Mouse (Mus musculus) c-Kit-negative CD71-positive TER-119-positive erythroid progenitor cells, embryonic 14.5 days (primary cell): ENCODE measurements at regions not wholly inside any gene's neighbourhood (a gene's known extent, or its start where the extent isn't known, plus 50 kb on each side); places are given as distances from the start of the nearest gene placed in this dataset.
A peak's percentile ranks its signal among the peaks of the same experiment; 100 is the strongest.

ENCODE experiments used
- DNase-seq: peaks from one replicate; pipeline ENCODE4 v3.0.0-alpha.2; 2013; ENCODE audit warnings: low read depth, low spot score

DNA sequence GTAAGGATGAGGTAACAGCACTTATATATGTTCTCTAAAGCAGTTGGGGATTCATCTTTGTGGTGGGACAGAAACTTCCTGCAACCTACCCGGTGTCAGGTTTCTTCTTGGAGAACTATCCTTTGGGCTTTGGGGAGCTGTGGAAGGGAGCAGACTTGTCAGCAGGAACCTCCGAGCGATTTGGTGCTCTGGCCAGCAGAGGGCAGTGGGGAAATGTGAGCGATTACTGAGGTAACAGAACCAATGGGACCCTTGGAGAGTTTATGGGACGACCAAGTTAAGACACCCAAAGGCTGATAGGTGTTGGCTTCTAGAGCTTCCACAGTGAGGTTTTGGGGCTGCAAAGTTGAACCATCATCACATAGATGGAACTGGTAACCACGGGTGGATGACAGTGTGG, 160.6 kb upstream of the Kif2a start:
- no peak for DNase-seq

DNA sequence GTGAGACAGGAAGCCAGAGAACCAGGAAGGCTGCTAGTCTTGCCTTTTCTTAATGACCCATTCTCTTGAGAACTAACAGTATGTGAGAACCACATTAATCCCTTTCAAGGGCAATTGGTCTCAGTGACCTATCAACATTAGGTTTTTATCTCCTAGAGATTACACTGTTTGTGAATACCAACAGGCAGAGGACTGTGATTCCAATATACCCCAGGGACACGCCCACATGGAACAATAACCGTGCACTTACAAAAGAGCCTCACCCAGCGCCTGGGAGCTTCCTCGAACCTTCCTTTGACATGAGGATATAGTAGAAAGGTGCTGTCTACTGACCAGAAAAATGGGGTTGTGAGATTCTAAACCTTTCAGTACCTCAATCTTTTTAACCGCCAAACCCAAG, 157.6 kb upstream of the Kif2a start:
- no peak for DNase-seq

DNA sequence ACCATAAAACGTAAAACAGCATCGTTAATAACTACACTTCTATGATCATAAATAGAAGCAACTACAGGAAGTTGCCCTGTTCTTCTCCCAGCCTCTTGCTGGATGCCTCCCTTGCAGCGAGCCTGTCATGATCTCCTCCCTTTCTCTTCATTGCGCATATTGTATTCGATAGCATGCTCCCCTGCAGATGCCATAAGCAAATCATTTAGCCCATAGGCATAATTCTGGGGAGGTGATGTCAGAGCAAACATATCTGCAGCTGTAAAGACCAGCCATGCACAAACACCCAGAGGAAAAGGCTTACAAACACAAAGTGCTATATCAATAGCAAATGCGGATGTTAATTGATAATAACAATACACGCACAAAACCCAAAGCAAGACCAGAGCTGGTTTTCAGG, 155.7 kb upstream of the Kif2a start:
- DNase-seq = no peak

DNA sequence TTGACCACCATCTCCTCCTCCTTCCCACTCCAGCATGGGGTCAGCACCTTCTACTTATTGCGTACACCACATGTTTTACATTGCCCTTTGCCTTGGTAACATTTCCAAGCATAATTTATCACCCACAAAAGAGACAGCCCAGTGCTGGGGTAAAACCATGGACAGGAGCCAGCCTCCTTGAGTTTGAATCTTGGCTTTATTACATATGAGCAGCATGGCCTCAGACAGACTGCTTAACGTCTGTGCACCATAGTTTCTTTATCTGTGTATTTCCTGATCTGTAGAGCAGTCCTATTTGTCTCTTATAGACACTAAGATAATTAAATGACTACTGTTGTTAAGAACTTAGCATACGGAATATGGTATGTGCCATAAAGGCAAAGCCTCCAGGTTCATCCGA, 154.0 kb upstream of the Kif2a start:
- no peak for DNase-seq

DNA sequence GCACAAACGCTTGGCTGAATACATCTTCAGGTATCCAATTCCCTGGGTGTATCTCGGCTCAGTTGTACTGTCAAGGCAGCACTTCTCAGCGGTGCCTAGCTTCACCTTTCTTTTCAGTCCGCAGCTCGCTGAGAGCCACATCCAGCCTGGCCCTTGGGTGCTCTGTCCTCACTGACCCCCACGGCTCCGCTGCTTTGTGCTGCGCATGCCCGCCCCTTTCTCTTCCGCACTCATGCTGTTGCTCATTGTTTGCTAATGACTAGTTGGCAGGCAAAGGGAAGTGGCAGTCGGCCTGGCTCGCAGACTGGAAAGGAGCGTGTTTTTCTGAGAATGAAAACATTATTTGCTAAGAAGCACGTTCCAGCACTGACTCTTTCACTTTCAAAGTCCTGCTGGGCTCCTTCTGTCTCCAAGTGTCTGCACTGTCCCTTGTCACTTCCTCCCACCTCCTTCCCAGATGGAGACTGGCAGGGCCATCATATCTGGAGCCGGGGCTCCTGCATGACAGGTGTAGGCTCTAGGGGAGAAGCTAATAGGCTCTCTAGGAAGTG, 146.7 kb upstream of the Kif2a start:
- DNase-seq = no peak

DNA sequence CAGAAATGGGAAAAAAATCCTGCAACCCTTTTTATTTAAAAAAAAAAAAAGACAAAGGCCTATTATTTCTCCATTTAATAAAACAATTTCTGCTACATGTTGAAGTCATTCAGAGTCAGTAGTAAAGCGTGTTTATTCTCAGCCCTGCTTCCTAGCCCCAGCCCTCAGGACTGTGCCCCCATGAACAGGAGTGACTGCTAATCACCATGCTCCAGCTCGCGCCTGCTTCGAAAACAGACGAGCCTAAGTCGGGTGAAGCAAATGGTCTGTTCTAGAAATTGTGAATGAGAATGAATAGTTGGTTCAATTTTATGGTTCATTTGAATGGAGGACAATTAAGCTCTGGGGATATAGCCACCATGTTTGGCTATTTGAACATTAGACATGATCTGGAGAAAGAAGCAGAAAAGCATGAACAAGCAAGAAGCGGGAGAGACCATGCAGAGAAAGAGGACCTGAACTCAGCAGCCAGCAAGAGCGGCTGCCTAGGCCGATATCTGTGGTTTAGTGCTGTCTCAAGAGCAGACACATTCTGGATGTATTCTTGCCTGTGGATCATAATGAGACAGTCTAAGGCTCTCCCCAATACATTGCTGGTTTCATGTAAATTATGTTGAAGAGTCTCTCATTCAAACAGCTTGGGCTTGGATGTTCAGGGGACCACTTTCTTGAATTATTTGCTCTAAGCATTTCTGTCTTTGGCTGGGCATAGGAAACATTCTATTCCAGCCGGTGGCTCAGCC, 146.1 kb upstream of the Kif2a start:
- no peak for DNase-seq

DNA sequence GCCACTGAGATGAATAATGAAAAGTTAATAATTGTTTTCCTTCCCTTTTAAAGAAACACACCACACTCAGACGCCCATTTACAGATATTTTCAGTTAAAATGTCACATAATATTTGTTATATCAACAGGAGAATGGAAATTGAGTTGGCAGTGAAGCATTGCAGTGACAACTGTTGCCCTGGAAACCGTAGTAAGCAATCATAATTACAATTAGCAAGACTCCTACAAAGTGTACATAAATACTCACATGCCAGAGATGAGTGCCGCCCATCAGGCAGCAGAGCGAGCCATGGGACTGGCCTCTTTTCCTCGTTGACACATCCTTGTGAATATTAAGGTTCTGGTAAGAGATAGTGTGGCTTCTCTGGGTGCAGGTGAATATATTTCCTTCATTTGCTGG, 129.6 kb upstream of the Kif2a start:
- no peak for DNase-seq

DNA sequence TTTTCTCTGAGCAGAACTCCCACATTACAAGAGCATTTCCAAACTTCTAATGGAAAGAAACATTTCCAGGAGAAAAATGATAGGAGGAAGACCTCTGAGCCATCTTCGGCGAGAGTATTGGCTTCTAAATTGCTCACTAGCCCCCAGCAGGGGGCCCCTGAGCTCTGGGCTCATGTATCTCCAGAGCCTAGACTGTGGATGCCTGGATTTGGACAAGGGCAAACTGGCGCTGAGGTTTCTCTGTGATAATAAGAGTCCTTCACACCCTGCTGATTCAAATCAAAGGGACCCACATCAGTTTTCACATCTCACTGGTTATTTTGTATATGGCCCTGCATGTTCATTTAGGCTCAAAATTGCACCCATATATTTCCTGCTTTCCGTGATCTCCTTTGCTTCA, 119.3 kb upstream of the Kif2a start:
- no peak for DNase-seq

DNA sequence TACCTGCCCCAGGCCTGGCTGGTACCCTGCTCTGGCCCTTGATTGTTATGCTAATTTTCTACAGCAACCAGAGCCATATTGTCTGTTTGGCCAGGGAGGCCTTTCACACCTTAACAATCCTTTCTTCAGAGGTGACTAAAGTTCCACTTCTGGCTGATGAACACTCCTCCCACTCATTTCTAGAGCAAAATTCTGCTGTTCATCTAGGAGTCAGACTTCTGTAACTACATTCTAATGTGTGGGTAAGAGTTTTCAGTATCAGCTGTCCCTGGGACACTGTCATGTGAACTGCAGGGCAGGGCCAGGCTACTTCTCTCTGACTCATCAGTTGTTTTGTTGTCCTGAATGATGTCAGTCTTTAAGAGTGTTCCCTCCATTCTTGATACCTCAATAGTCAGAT, 112.2 kb upstream of the Kif2a start:
- no peak for DNase-seq

DNA sequence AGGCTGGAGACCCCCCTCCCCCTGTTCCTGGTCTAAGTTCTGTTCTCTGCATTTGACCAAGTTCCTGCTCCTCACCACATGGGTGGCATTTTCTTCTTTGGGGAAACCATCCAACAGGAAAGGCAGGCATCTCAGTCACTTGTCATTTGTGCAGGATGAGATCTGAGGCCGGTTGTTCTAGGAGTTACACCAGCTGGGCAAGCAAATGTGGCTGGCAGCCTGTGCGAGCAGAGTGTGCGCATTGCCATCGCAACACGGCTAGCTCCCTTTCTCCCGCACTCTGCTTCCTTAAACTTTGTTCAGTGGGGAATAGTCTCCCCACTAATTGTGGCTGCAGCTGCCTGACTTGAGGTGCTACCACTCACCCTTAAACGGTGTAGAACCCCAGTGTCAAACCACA, 104.7 kb upstream of the Kif2a start:
- DNase-seq = no peak

DNA sequence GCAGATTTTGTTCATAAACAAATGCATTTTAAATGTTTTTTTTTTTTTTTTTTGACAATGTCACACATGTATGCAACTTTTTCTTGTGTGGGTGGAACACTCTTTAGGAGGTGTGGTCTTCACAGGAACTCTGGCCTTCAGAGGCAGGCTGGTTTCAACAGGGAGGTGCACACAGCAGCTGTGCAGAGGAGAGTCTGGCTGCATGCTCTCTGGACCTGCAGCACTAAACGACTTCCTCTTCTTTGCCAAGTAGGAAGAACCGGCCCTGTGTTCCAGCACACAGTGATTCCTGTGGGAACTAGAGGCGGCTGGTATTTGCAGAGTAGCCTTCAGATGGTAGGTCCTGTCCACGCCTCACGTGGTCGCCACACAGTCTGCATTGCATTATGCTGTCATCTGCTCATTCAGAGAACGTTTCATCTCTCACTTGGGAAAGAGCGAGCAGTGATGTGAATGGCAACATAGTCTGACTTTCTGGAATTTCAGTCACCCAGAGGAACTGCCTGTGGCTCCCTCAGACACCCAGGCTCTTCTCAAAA, 102.3 kb upstream of the Kif2a start:
- DNase-seq = no peak

DNA sequence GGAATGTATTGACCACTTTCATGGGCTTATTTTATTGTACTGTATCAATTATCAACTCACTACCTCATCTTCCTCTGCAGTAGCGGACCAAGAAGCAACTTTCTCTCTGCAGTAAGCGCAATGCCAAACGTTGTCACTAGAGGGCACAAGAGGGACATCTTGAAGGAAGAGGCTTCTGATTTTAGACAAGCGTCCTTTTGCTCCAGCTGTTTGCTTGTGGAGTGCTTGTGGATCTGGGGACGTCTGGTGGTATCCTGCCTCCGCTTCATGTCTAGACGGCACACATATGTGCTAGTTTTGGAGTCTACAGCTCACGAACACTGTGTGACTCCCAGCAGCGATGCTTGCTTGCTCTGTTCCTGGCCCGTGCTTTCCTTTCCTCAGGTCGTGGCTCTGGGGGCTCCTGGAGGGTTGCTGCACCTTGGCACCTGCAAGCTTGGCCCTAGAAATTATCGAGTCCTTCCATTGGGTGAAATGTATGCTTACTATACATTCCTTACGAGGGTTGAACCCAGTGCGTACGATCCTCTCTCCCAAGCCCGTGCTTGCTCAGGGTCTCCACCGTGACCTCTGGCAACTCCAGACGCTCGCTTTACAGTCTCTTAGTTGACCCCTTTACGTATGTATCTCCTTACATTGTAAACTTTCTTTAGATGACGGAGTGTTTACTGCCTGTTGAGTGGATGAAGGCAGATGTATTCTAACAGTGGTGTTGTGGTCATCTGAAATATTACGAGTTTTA, 92.2 kb upstream of the Kif2a start:
- DNase-seq = peak; percentile 63

DNA sequence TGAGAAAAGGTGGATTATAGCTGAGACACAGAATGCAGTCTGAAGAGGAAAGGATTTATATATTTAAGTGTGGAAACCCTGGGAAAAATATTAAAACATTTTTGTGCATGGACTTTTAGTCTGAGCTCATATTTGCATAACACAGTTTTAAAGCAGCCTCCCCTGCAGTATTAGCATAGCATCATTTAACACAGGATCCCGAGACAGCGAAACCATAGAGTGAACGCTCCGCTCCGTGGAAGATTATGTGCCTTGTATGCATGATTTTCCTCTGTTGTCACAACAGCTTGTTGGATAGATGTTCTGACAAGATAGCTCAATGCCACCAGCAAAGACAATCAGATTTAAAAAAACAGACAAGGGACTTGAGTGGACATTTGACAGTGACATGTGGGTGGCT, 86.1 kb upstream of the Kif2a start:
- DNase-seq = no peak

DNA sequence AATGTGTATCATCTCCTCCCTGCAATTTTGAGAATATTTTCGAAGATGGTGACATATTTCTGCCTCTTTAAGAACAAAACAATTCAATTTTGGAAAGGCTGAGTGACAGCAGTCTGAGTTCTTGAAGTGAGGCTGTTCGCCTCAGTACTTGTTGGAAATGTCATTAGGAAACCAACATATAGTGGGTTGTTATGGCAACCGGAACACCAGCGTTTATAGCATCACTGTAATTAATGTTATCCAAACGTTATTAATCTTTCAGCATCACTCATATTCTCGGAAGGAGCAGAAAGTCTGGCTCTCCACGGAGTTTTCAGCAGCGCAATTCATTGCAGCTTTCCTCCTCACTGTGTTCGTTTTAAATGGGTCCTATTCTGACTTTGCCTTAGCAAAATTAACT, 85.6 kb upstream of the Kif2a start:
- no peak for DNase-seq

DNA sequence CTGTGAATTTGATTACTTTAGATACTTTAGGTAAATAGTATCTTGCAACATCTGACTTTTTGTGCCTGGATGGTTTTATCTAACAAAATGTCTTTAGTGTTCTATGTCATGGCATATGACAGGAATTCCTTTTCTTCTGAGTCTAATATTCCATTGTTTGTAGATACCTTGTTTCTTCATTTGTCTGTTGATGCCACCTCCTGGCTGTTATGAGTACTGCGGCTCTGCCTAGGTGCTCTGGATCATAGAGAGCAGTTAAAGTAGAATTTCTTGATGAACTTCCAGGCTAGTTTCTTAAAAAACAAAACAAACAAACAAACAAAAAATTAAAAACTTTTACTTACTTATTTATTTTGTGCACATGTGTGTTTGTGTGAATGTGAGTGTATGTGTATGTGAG, 83.6 kb upstream of the Kif2a start:
- peak; percentile 57 for DNase-seq

DNA sequence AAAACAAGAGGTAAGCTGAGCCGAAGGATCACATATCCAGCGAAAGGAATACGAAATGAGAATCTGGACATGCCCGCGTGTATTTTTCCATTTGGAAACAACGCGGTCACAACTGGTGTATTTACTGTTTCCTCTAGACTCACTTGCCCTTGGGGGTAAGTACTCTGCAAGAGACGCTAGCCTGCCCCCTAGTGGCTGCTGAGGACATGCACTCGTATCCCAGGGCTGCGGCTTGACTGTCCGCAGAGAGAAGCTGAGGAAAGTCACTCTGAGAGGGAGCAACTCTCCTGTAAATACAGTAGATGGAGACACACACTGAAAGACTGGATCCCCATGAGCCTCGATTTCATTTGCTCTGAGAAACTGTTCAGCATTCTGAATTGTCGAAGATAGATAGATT, 79.7 kb upstream of the Kif2a start:
- DNase-seq = peak; percentile 94

DNA sequence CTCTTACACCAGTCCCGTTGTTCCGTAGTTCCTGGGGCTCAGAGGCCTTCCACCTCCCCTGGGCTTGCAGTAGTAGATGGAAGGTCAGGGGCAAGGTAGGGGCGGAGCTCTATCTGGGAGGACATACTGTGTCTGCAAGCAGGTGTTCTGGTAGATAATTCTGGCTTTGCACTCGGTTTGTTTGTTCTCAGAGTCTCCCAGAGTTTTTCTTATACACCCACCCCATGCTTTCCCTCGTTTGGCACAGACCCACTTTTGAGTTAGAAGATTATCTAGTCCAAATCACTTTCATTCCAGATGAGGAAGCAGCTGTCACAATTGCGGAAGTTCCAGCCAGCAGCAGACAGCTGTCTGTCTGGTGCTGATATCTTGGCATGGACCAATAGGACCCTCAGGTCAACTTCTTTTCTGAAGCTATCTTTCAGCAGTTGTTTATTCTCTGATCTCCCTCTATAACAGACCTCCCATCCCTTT, 79.0 kb upstream of the Kif2a start:
- DNase-seq = peak; percentile 96

DNA sequence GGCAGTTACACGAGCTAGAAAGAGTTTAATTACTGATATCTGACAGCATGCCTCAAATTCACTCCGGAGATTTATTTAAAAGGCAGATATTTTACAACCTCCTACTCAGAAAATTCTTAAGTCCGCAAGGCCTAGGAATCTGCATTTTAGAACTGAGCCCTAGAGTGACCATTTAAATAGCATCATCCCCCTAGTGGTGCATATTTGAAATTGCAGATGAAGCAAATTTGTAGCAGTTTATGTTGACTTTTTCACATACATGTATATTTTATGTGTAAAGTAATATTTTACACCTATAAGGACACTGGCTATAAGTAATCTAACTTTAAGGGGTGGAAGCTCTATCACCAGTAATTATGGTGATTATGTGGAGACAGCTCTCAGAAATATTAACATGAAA, 78.2 kb upstream of the Kif2a start:
- DNase-seq = peak; percentile 66

DNA sequence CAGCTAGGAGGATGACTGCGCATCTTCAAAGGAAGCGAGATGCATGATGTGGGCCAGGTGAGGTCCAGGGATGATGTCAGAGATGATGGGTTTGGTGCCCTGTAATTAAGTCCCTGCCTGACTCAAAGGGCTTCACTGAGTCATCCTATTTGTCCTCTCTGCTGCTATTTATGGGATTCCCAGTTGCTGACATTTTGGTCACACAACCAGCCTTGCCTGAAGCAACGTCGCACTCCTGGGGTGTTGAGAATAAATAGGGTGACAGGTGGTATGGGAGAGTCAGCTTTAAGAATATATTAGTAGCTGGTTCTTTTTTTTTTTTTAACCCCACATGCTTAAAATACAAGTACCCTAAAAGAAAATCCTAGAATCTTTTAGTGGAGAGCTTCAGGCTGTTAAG, 75.1 kb upstream of the Kif2a start:
- no peak for DNase-seq

DNA sequence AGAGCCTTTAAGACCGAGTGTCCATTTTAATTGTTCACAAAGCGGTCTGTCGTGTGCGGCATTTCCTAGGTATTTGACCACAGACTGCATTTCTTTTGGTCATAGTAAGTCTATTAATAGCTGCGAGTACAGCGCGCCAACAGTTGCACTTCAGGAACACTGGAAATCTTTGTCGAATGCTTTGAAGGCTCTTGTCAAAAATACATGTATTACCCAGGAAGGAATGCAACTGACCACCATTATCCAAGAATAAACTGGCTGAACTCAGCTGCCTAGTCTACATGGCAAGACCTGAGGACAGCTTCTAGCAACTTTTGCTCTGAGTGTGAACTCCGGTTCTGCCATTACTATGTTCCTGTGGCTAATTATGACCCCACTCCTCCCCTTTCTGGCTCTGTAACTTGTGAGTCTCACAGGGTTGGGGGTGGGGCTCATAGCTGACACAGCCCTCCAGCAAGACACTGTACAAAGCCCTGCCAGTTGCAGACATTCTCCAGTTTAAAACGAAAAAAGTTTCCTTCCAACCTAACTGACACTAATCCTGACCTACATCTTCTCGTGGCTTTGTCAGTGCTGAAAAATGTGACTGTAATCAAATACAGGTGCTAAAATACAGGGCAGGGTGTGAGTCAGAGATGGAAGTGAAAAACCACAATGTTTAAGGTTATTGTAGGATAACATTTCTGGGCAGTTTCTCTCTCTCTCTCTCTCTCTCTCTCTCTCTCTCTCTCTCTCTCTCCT, 73.2 kb upstream of the Kif2a start:
- no peak for DNase-seq

DNA sequence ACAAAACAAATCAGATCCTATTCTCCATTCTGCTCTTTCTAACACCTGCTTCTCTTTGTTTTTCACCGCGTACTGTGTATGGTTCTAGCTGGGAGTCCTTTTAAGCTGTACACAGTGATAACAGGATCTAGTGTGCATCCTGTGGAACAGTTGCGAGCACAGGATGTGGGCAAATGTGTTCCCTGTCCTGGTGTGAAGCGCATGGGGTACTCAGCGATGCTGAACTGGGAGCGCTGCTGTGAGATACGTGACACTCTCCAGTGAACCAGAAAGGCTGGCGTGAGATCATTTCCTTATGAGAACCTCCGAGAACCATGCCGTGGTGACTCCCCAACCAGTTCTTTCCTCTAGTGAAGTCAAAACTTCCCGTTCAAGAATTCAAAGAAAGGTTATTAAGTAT, 72.6 kb upstream of the Kif2a start:
- no peak for DNase-seq

DNA sequence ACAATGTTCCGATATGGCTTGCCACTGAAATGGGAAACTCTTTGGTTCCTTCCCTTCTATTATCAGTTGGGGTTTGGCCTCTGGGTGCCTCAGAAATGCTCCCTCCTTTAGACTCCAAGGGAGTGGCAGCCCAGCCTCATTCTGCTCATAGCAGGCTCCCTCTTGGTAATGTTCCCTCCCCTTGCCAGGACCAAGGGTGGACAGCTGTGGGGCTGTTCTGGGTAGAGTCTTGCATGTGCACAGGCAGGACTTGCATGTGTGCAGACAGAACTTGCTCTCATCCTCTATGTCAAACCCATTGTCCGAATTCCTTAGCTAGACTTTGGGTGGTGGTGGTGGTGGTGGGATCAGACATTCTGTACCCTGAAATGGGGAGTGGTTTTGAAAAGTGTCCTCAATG, 71.8 kb upstream of the Kif2a start:
- no peak for DNase-seq
